Mouse (Mus musculus) embryonic facial prominence, embryonic 14.5 days (tissue): ENCODE results near the gene Hoxc8. TPM values are rescaled to one million over a fixed set of nuclear protein-coding genes. Genes with fewer than 3 reads are reported as not detected.
A peak's percentile ranks its signal among the peaks of the same experiment; 100 is the strongest.

Source experiments
- ATAC-seq: fragments of 200-750 bp; cut with Nextera tagmentation; 2 replicates; pipeline ENCODE4 v1.8.0; 2017; ENCODE audit warnings: low read depth, moderate number of reproducible peaks, moderate TSS enrichment
- DNase-seq: peaks from one replicate; pipeline ENCODE4 v3.0.0-alpha.2; 2015; ENCODE audit warnings: low spot score
- H3K27ac ChIP-seq: fragments of 300-500 bp; sonication (generic); replicated peaks from 2 replicates; pipeline ENCODE4 v1.5.1; 2014; ENCODE audit warnings: low read depth, mild to moderate bottlenecking, low read length, moderate library complexity
- H3K27me3 ChIP-seq: fragments of 300-500 bp; sonication (generic); replicated peaks from 2 replicates; pipeline ENCODE4 v1.6.1; 2014; ENCODE audit warnings: low read length; ENCODE audit not compliant: control insufficient read depth, insufficient read depth
- H3K36me3 ChIP-seq: fragments of 300-500 bp; sonication (generic); 2 replicates; pipeline ENCODE4 v1.6.1; 2014; ENCODE audit warnings: low read length, mixed read lengths; ENCODE audit not compliant: control insufficient read depth, insufficient read depth
- H3K4me1 ChIP-seq: fragments of 300-500 bp; sonication (generic); 2 replicates; pipeline ENCODE4 v1.6.1; 2014; ENCODE audit warnings: antibody characterized with exemption, low read length; ENCODE audit not compliant: control insufficient read depth, insufficient read depth
- H3K4me2 ChIP-seq: fragments of 300-500 bp; sonication (generic); 2 replicates; pipeline ENCODE4 v1.6.1; 2014; ENCODE audit warnings: low read depth, mild to moderate bottlenecking, low read length, moderate library complexity, mixed read lengths
- H3K4me3 ChIP-seq: fragments of 300-500 bp; sonication (generic); 2 replicates; pipeline ENCODE4 v1.5.1; 2014; ENCODE audit warnings: low read depth, mild to moderate bottlenecking, low read length
- H3K9ac ChIP-seq: fragments of 300-500 bp; sonication (generic); 2 replicates; pipeline ENCODE4 v1.6.1; 2014; ENCODE audit warnings: low read depth, mild to moderate bottlenecking, low read length, moderate library complexity, mixed read lengths
- H3K9me3 ChIP-seq: fragments of 300-500 bp; sonication (generic); 2 replicates; pipeline ENCODE4 v1.6.1; 2016; ENCODE audit warnings: low read length; ENCODE audit not compliant: control insufficient read depth
- WGBS: fragments of 180-500 bp; shearing (Covaris S2); extraction: QIAGEN DNeasy Blood & Tissue Kit; methylation state at CpG from one replicate; pipeline ENCODE4 v1.1.7; 2014; 5-methylcytosine and 5-hydroxymethylcytosine counted together
- polyA plus RNA-seq: library from polyadenylated mRNA; unstranded; fragments of >200 nt; fragmentation: Nextera tagmentation; extraction: Ambion mirVana; gene quantifications from 2 replicates; pipeline ENCODE4 v1.2.1, GENCODE M21; 2014

Hoxc8 gene
- polyA plus RNA-seq, 1 experiment from 2014 or later = not detected

GRCm38 (mm10) chr15:102969296-102969695, 21.1 kb upstream of the Hoxc8 start:
- Histone ChIP-seq H3K4me3 (no peak overlapping the region), H3K27me3 (peaks cover 99% of the 10 kb centered on the region), H3K4me2 (no peak overlapping the region), H3K4me1 (no peaks in the 10 kb centered on the region), H3K9me3 (no peaks in the 10 kb centered on the region), H3K36me3 (no peaks in the 10 kb centered on the region), H3K9ac (no peak overlapping the region), H3K27ac (no peak overlapping the region)
- WGBS = 22% methylated on average over 1 of the region's 1 CpGs
- DNase-seq (no peak), ATAC-seq (no peak)

- Histone ChIP-seq H3K9me3 (no peaks in the 10 kb centered on the region), H3K4me3 (no peak overlapping the region), H3K9ac (no peak overlapping the region), H3K36me3 (no peaks in the 10 kb centered on the region), H3K27me3 (peaks cover 99% of the 10 kb centered on the region), H3K4me2 (no peak overlapping the region), H3K4me1 (no peaks in the 10 kb centered on the region), H3K27ac (no peak overlapping the region)
- WGBS = under 1% methylated on average over 12 of the region's 12 CpGs
- no peak for ATAC-seq
- DNase-seq = peak; percentile 41
These were observed 19.7 kb upstream of the Hoxc8 start for GRCm38 (mm10) chr15:102970740-102971139.

- Histone ChIP-seq H3K9ac (no peak overlapping the region), H3K27me3 (peaks cover 99% of the 10 kb centered on the region), H3K36me3 (no peaks in the 10 kb centered on the region), H3K27ac (no peak overlapping the region), H3K9me3 (no peaks in the 10 kb centered on the region), H3K4me2 (no peak overlapping the region), H3K4me3 (no peak overlapping the region), H3K4me1 (no peaks in the 10 kb centered on the region)
- 0% methylated on average over 14 of the region's 21 CpGs for WGBS
- ATAC-seq = no peak
- no peak for DNase-seq
These were observed 18.2 kb upstream of the Hoxc8 start for GRCm38 (mm10) chr15:102972254-102972653.

GRCm38 (mm10) chr15:102972753-102973152, 17.7 kb upstream of the Hoxc8 start:
- ATAC-seq = no peak
- Histone ChIP-seq H3K4me2 (no peak overlapping the region), H3K9ac (no peak overlapping the region), H3K9me3 (no peaks in the 10 kb centered on the region), H3K4me3 (no peak overlapping the region), H3K4me1 (no peaks in the 10 kb centered on the region), H3K36me3 (no peaks in the 10 kb centered on the region), H3K27me3 (peaks cover 99% of the 10 kb centered on the region), H3K27ac (no peak overlapping the region)
- WGBS = 2% methylated on average over 6 of the region's 6 CpGs
- DNase-seq = no peak

GRCm38 (mm10) chr15:102975034-102975433, 15.4 kb upstream of the Hoxc8 start:
- Histone ChIP-seq H3K4me1 (no peaks in the 10 kb centered on the region), H3K9me3 (no peaks in the 10 kb centered on the region), H3K9ac (no peak overlapping the region), H3K4me2 (no peak overlapping the region), H3K27ac (no peak overlapping the region), H3K36me3 (no peaks in the 10 kb centered on the region), H3K27me3 (peaks cover 100% of the 10 kb centered on the region), H3K4me3 (no peak overlapping the region)
- WGBS = 7% methylated on average over 7 of the region's 7 CpGs
- DNase-seq (no peak), ATAC-seq (no peak)

GRCm38 (mm10) chr15:102975688-102976111, 14.7 kb upstream of the Hoxc8 start:
- Histone ChIP-seq H3K4me1 (no peaks in the 10 kb centered on the region), H3K27ac (no peak overlapping the region), H3K4me2 (no peak overlapping the region), H3K36me3 (no peaks in the 10 kb centered on the region), H3K27me3 (peaks cover 100% of the 10 kb centered on the region), H3K9ac (no peak overlapping the region), H3K9me3 (no peaks in the 10 kb centered on the region), H3K4me3 (no peak overlapping the region)
- ATAC-seq = no peak
- 0% methylated on average over 21 of the region's 21 CpGs for WGBS
- DNase-seq = no peak

GRCm38 (mm10) chr15:102976171-102976570, 14.2 kb upstream of the Hoxc8 start, which contains the start of gene Hoxc9:
Gene Hoxc9, plus strand, starts transcription at chr15:102976439.
- WGBS = 3% methylated on average over 17 of the region's 20 CpGs

GRCm38 (mm10) chr15:102976631-102977422, 13.6 kb upstream of the Hoxc8 start:
- ATAC-seq (no peak), DNase-seq (no peak)
- Histone ChIP-seq H3K27me3 (peaks cover 100% of the 10 kb centered on the region), H3K4me1 (no peaks in the 10 kb centered on the region), H3K9me3 (no peaks in the 10 kb centered on the region), H3K9ac (no peak overlapping the region), H3K4me3 (no peak overlapping the region), H3K36me3 (no peaks in the 10 kb centered on the region), H3K4me2 (no peak overlapping the region), H3K27ac (no peak overlapping the region)
- WGBS = under 1% methylated on average over 36 of the region's 37 CpGs

More at GRCm38 (mm10) chr15:102976171-102976570, 14.2 kb upstream of the Hoxc8 start, which contains the start of gene Hoxc9:
- Histone ChIP-seq H3K9ac (no peak within 1 kb of the TSS), H3K27me3 (peaks cover 100% of the 10 kb centered on the region), H3K4me3 (no peak within 1 kb of the TSS), H3K36me3 (no peaks in the 10 kb centered on the region), H3K4me2 (no peak within 1 kb of the TSS), H3K4me1 (no peaks in the 10 kb centered on the region), H3K9me3 (no peaks in the 10 kb centered on the region), H3K27ac (no peak within 1 kb of the TSS)
- no peak for DNase-seq
- no peak for ATAC-seq
